Mouse (Mus musculus): Measurements from ENCODE around the gene Fam173b.

DNA sequence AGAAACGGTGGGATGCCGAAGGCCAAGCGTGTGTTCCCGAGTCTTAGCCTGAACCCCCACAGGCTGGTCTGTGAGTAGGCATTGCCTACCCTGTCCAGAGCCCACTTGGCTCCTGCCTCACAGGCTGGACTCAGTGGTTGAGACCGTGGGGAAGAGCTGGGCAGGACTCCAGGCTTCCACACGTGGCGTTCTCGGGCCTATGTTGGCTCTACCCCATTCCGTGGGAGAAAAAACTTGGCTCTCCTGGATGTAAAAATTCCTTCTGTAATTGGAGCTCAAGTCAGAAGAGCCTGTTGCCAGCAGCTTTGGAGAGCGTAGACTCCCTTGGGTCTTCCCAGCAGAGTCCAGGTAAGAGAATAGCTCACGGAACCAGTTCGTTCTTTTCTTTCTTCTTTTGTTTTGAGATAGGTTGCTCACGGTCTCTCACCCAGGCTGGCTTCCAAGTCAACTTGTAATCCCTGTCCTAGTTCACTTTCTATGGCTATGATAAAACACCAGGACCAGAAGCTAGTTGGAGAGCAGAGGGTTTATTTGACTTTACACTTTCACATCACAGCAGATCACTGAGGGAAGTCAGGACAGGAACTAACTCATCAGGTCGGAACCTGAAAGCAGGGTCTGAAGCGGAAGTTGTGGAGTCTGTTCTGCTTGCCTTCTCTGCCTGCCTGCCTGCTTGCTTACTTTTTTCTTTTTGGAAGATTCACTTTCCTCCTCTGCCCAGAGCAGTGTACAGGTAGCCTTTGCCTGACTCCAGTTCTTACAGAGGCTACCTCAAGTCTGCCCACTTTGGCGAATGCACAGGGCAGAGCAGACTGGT lies 29.5 kb upstream of the Fam173b start:
- TF ChIP-seq CTCF (conservative IDR thresholded peaks at IDR 0.05; ENCODE audit: low read length) (no peak), POU5F1 (IDR thresholded peaks at IDR 0.05; ENCODE audit: borderline replicate concordance, low read length) (no peak), NANOG (IDR thresholded peaks at IDR 0.05; ENCODE audit: borderline replicate concordance, low read length) (no peak)
